15 mouse cellular contexts compared by ENCODE assay signal in genomic region chr6:63862628-63863027, GRCm38 (mm10).
DNase-seq lines count a peak whose midpoint lies in the region; ATAC-seq and TF ChIP-seq lines count a peak whose summit lies in the region.
"Had no signal": no experiment of that assay in that cellular context is flagged by ENCODE, and none has a peak within 500 bp of the region (broad histone marks: within the 10 kb centered on the region; RNA-seq: fewer than 3 reads in every experiment).

No protein-coding gene starts in this region.

- no peaks in the 10 kb centered on the region for H3K27me3 ChIP-seq in forebrain, embryonic 11.5 days (ENCODE audit: control insufficient read depth, insufficient read depth, low read length)
- H3K27me3 ChIP-seq in forebrain, embryonic 10.5 days (ENCODE audit: poor library complexity, severe bottlenecking) = no peaks in the 10 kb centered on the region
- H3K27me3 ChIP-seq in hindbrain, embryonic 11.5 days (ENCODE audit: control insufficient read depth, insufficient read depth, low read length) = no peaks in the 10 kb centered on the region; the same call in 1 of the 2 replicates
- no peaks in the 10 kb centered on the region for H3K27me3 ChIP-seq in midbrain, postnatal 0 days (ENCODE audit: insufficient read depth, low read length)
- H3K27me3 ChIP-seq: embryonic facial prominence, embryonic 12.5 days; heart, embryonic 15.5 days; limb, embryonic 12.5 days had no signal

- H3K27ac ChIP-seq in forebrain, embryonic 11.5 days (ENCODE audit: low read depth, low read length) = no peak overlapping the region
- no peak overlapping the region for H3K27ac ChIP-seq in forebrain, embryonic 10.5 days
- H3K27ac ChIP-seq in hindbrain, embryonic 11.5 days (ENCODE audit: low read depth, low read length) = no peak overlapping the region
- no peak overlapping the region for H3K27ac ChIP-seq in midbrain, postnatal 0 days (ENCODE audit: low read depth, low read length)
- no peak overlapping the region for H3K27ac ChIP-seq in left cerebral cortex, adult 2 months
- H3K27ac ChIP-seq: embryonic facial prominence, embryonic 12.5 days; heart, embryonic 15.5 days; layer of hippocampus, adult 2 months; limb, embryonic 12.5 days had no signal

- H3K4me3 ChIP-seq in forebrain, embryonic 11.5 days (ENCODE audit: low read depth, low read length) = no peak overlapping the region
- no peak overlapping the region for H3K4me3 ChIP-seq in forebrain, embryonic 10.5 days
- H3K4me3 ChIP-seq in hindbrain, embryonic 11.5 days (ENCODE audit: low read depth, low read length) = no peak overlapping the region
- no peak overlapping the region for H3K4me3 ChIP-seq in midbrain, postnatal 0 days (ENCODE audit: low read depth, low read length)
- H3K4me3 ChIP-seq in left cerebral cortex, adult 2 months = no peak overlapping the region
- H3K4me3 ChIP-seq: embryonic facial prominence, embryonic 12.5 days; heart, embryonic 15.5 days; layer of hippocampus, adult 2 months; limb, embryonic 12.5 days; myocyte had no signal

- no peak for TF ChIP-seq CTCF in brain, embryonic 14.5 days (IDR thresholded peaks at IDR 0.05; ENCODE audit: borderline replicate concordance, extremely low read depth, insufficient read depth, insufficient read length)
- TF ChIP-seq CTCF in midbrain, postnatal 0 days (IDR thresholded peaks at IDR 0.05) = no peak
- no peak for TF ChIP-seq CTCF in left cerebral cortex, adult 2 months (IDR thresholded peaks at IDR 0.05)

- H3K9me3 ChIP-seq in forebrain, embryonic 11.5 days (ENCODE audit: control insufficient read depth, low read length) = no peaks in the 10 kb centered on the region
- no peaks in the 10 kb centered on the region for H3K9me3 ChIP-seq in forebrain, embryonic 10.5 days
- no peaks in the 10 kb centered on the region for H3K9me3 ChIP-seq in hindbrain, embryonic 11.5 days (ENCODE audit: control insufficient read depth, low read length)
- H3K9me3 ChIP-seq in midbrain, postnatal 0 days (ENCODE audit: low read length) = no peaks in the 10 kb centered on the region
- H3K9me3 ChIP-seq: embryonic facial prominence, embryonic 12.5 days; heart, embryonic 15.5 days; limb, embryonic 12.5 days had no signal

- DNase-seq in forebrain, embryonic 11.5 days (ENCODE audit: low spot score) = no peak
- no peak for DNase-seq in forebrain, embryonic 10.5 days (ENCODE audit: extremely low spot score, low spot score)
- peak; percentile 83 for DNase-seq in brain, embryonic 14.5 days (ENCODE audit: low read depth)
- DNase-seq in hindbrain, embryonic 11.5 days (ENCODE audit: low spot score) = peak; percentile 38
- peak; percentile 25 for DNase-seq in midbrain, postnatal 0 days (ENCODE audit: low spot score)
- no peak for DNase-seq in gastrocnemius, adult 8-10 months (ENCODE audit: low spot score in 2 of 2)
- no peak for DNase-seq in left cerebral cortex, adult 2 months (ENCODE audit: extremely low spot score in 1 of 2, low spot score in 2 of 2)
- DNase-seq in spleen, adult 12 weeks (ENCODE audit: low spot score) = no peak
- DNase-seq: gastrocnemius, postnatal 10 days had no signal

- no peaks in the 10 kb centered on the region for H3K36me3 ChIP-seq in forebrain, embryonic 11.5 days (ENCODE audit: control insufficient read depth, insufficient read depth, low read length)
- no peaks in the 10 kb centered on the region for H3K36me3 ChIP-seq in forebrain, embryonic 10.5 days (replicated peaks)
- H3K36me3 ChIP-seq in hindbrain, embryonic 11.5 days (ENCODE audit: control insufficient read depth, insufficient read depth, low read length) = no peaks in the 10 kb centered on the region
- H3K36me3 ChIP-seq in midbrain, postnatal 0 days (ENCODE audit: insufficient read depth, low read length) = no peaks in the 10 kb centered on the region
- H3K36me3 ChIP-seq: embryonic facial prominence, embryonic 12.5 days; heart, embryonic 15.5 days; limb, embryonic 12.5 days had no signal

- TF ChIP-seq POLR2A in brain, embryonic 14.5 days (IDR thresholded peaks at IDR 0.05; ENCODE audit: borderline replicate concordance, extremely low read depth, insufficient read depth, insufficient read length, poor library complexity, severe bottlenecking) = no peak

- no peak overlapping the region for H3K9ac ChIP-seq in forebrain, embryonic 11.5 days (ENCODE audit: low read length)
- no peak overlapping the region for H3K9ac ChIP-seq in hindbrain, embryonic 11.5 days (ENCODE audit: low read depth, low read length)
- H3K9ac ChIP-seq in midbrain, postnatal 0 days (replicated peaks; ENCODE audit: low read length, poor library complexity, severe bottlenecking) = no peak overlapping the region
- H3K9ac ChIP-seq: embryonic facial prominence, embryonic 12.5 days; heart, embryonic 15.5 days; limb, embryonic 12.5 days had no signal

- WGBS in forebrain, embryonic 11.5 days = 32% methylated on average over 2 of the region's 2 CpGs
- WGBS in forebrain, embryonic 10.5 days = 46% methylated on average over 2 of the region's 2 CpGs
- 14% methylated on average over 2 of the region's 2 CpGs for WGBS in hindbrain, embryonic 11.5 days
- 8% methylated on average over 2 of the region's 2 CpGs for WGBS in midbrain, postnatal 0 days

- H3K4me2 ChIP-seq in forebrain, embryonic 11.5 days (ENCODE audit: low read depth, low read length, severe bottlenecking) = no peak overlapping the region
- no peak overlapping the region for H3K4me2 ChIP-seq in hindbrain, embryonic 11.5 days (replicated peaks; ENCODE audit: low read depth, low read length)
- no peak overlapping the region for H3K4me2 ChIP-seq in midbrain, postnatal 0 days (ENCODE audit: low read depth, low read length, poor library complexity, severe bottlenecking)
- H3K4me2 ChIP-seq: embryonic facial prominence, embryonic 12.5 days; heart, embryonic 15.5 days; limb, embryonic 12.5 days had no signal

- ATAC-seq in forebrain, embryonic 11.5 days (replicated peaks; ENCODE audit: low FRiP score) = peak; percentile 63; the same call in 1 of the 2 replicates
- ATAC-seq in hindbrain, embryonic 11.5 days (ENCODE audit: low FRiP score) = peak; percentile 89; the same call in 1 of the 2 replicates
- 0 out of 2 replicates have a peak, but pooled peaks have one; percentile 49 for ATAC-seq in midbrain, postnatal 0 days (ENCODE audit: low FRiP score)
- ATAC-seq: intestine, embryonic 16.5 days had no signal

- intact Hi-C loops in left cerebral cortex, adult 2 months (cut with DNase I) = no loop called here

- no peaks in the 10 kb centered on the region for H3K4me1 ChIP-seq in forebrain, embryonic 11.5 days (replicated peaks; ENCODE audit: control insufficient read depth, insufficient read depth, low read length)
- no peaks in the 10 kb centered on the region for H3K4me1 ChIP-seq in forebrain, embryonic 10.5 days
- no peaks in the 10 kb centered on the region for H3K4me1 ChIP-seq in hindbrain, embryonic 11.5 days (replicated peaks; ENCODE audit: control insufficient read depth, insufficient read depth, low read length)
- H3K4me1 ChIP-seq in midbrain, postnatal 0 days (ENCODE audit: insufficient read depth, low read length) = no peaks in the 10 kb centered on the region
- H3K4me1 ChIP-seq: embryonic facial prominence, embryonic 12.5 days; heart, embryonic 15.5 days; limb, embryonic 12.5 days had no signal

Comparison
In these comparisons a context has a peak if more than half of its experiments do, and no peak if none do; other contexts are left out.
1. DNase-seq: peak in brain, embryonic 14.5 days (single experiment), hindbrain, embryonic 11.5 days (single experiment) and midbrain, postnatal 0 days (single experiment); none in forebrain, embryonic 11.5 days (single experiment), forebrain, embryonic 10.5 days (single experiment), gastrocnemius, adult 8-10 months (0 of 2), left cerebral cortex, adult 2 months (0 of 2) and spleen, adult 12 weeks (single experiment).
2. Peak in every context shown above with its lines, with median percentiles within 50 percentile points of each other: ATAC-seq.